Mouse (Mus musculus): ENCODE measurements around the gene Mrps18b.

GRCm38 (mm10) chr17:35914975-35915374 is 1.2 kb downstream of the Mrps18b start:
- no peak for TF ChIP-seq CTCF (IDR thresholded peaks at IDR 0.05; ENCODE audit: extremely low read depth, insufficient read depth, low read length)
- no peak for TF ChIP-seq POLR2A (IDR thresholded peaks at IDR 0.05; ENCODE audit: extremely low read depth, insufficient read depth, low read length)
